Mouse (Mus musculus) embryonic fibroblast, embryonic 13.5 days (primary cell): Measurements from ENCODE around the gene Mast3.

ENCODE experiments used
- CTCF ChIP-seq: IDR thresholded peaks from 2 replicates; pipeline ENCODE4 v1.5.1; 2011; ENCODE audit warnings: mild to moderate bottlenecking, control low read depth, low read length, moderate library complexity, borderline replicate concordance; ENCODE audit not compliant: insufficient read depth
- POLR2A ChIP-seq: IDR thresholded peaks from 2 replicates; pipeline ENCODE4 v1.6.1; 2011; ENCODE audit warnings: low read depth, mild to moderate bottlenecking, control low read depth, low read length, moderate library complexity

GRCm38 (mm10) chr8:70743656-70744590 lies 60.9 kb downstream of the Mast3 start:
- TF ChIP-seq CTCF (no peak), POLR2A (no peak)
